Mouse (Mus musculus) CH12.LX (cell line): Measurements from ENCODE around the gene Fads3. TPM values are rescaled to one million over a fixed set of nuclear protein-coding genes. Genes with fewer than 3 reads are reported as not detected.

Experiments
- DNase-seq: peaks from one replicate; pipeline ENCODE4 v3.0.0-alpha.2; 2013; ENCODE audit errors: extremely low read depth
- H3K27ac ChIP-seq: 2 replicates; pipeline ENCODE4 v1.5.1; 2012; ENCODE audit warnings: low read depth, mild to moderate bottlenecking, control low read depth, moderate library complexity; ENCODE audit not compliant: insufficient read depth
- H3K27me3 ChIP-seq: replicated peaks from 2 replicates; pipeline ENCODE3; 2012; ENCODE audit warnings: inconsistent platforms
- H3K36me3 ChIP-seq, 2 experiments: replicated peaks in 1 of 2; 2 replicates each; pipeline versions ENCODE3 to v1.6.1; 2012; ENCODE audit warnings: inconsistent platforms in 1 of 2, low read length in 1 of 2, mild to moderate bottlenecking in 1 of 2, mixed read lengths in 1 of 2, moderate library complexity in 1 of 2; ENCODE audit not compliant: control insufficient read depth in 1 of 2, insufficient read depth in 1 of 2
- H3K4me1 ChIP-seq, 2 experiments: 2 replicates each; pipeline ENCODE4 v1.6.1; 2012; ENCODE audit warnings: inconsistent platforms in 1 of 2, moderate library complexity in 1 of 2; ENCODE audit not compliant: insufficient read depth in 2 of 2, control insufficient read depth in 1 of 2
- H3K4me2 ChIP-seq: 2 replicates; pipeline ENCODE4 v1.6.1; 2012; ENCODE audit warnings: low read depth, mild to moderate bottlenecking, control low read depth; ENCODE audit not compliant: poor library complexity, insufficient read depth, severe bottlenecking
- H3K4me3 ChIP-seq, 3 experiments: fragments of 150-350 bp in 1 of 3; sonication (generic) in 1 of 3; replicated peaks in 1 of 3; 2 replicates each; pipeline versions ENCODE3 to v1.5.1; 2011 to 2012; ENCODE audit warnings: low read depth in 2 of 3, low read length in 2 of 3, mild to moderate bottlenecking in 2 of 3, moderate library complexity in 2 of 3, control low read depth in 1 of 3, improper control_type of control experiment in 1 of 3, inconsistent platforms in 1 of 3, mixed read lengths in 1 of 3; ENCODE audit not compliant: poor library complexity in 1 of 3
- H3K79me2 ChIP-seq: replicated peaks from 2 replicates; pipeline ENCODE4 v1.6.1; 2012; ENCODE audit warnings: mild to moderate bottlenecking, moderate library complexity; ENCODE audit not compliant: control insufficient read depth, poor library complexity, insufficient read depth, severe bottlenecking; ENCODE audit errors: extremely low read depth
- H3K9ac ChIP-seq: 2 replicates; pipeline ENCODE4 v1.6.1; 2012; ENCODE audit warnings: low read depth, mild to moderate bottlenecking, control low read depth, moderate library complexity; ENCODE audit not compliant: insufficient read depth
- H3K9me3 ChIP-seq: replicated peaks from 2 replicates; pipeline ENCODE3; 2012; ENCODE audit warnings: low read length, inconsistent platforms, mixed read lengths
- CHD2 ChIP-seq: IDR thresholded peaks from 2 replicates; pipeline ENCODE4 v1.6.1; 2011; ENCODE audit warnings: low read length, improper control_type of control experiment
- CTCF ChIP-seq, 2 experiments: IDR thresholded peaks in 1 of 2; conservative IDR thresholded peaks in 1 of 2; 2 replicates each; pipeline ENCODE4 v1.5.1; 2011 to 2012; ENCODE audit warnings: low read depth in 2 of 2, low read length in 2 of 2, improper control_type of control experiment in 1 of 2, inconsistent platforms in 1 of 2, mild to moderate bottlenecking in 1 of 2, moderate library complexity in 1 of 2
- E2F4 ChIP-seq: IDR thresholded peaks from 2 replicates; pipeline ENCODE4 v1.6.1; 2011; ENCODE audit warnings: low read depth, low read length, improper control_type of control experiment; ENCODE audit not compliant: insufficient replicate concordance
- EP300 ChIP-seq: IDR thresholded peaks from 2 replicates; pipeline ENCODE4 v1.6.1; 2011; ENCODE audit warnings: low read length, improper control_type of control experiment
- HCFC1 ChIP-seq: IDR thresholded peaks from 2 replicates; pipeline ENCODE4 v1.6.1; 2012; ENCODE audit warnings: low read depth, mild to moderate bottlenecking, inconsistent platforms, low read length, improper control_type of control experiment
- IRF4 ChIP-seq: IDR thresholded peaks from 2 replicates; pipeline ENCODE4 v1.6.1; 2014; ENCODE audit warnings: low read depth, mild to moderate bottlenecking, inconsistent platforms, low read length, improper control_type of control experiment
- JUN ChIP-seq: IDR thresholded peaks from 2 replicates; pipeline ENCODE4 v1.6.1; 2011; ENCODE audit warnings: low read depth, mild to moderate bottlenecking, low read length, improper control_type of control experiment, moderate library complexity; ENCODE audit not compliant: insufficient read depth
- KAT2A ChIP-seq: IDR thresholded peaks from 2 replicates; pipeline ENCODE4 v1.6.1; 2012; ENCODE audit warnings: low read length, improper control_type of control experiment, inconsistent platforms; ENCODE audit not compliant: insufficient replicate concordance
- MAFK ChIP-seq: IDR thresholded peaks from 2 replicates; pipeline ENCODE4 v1.6.1; 2011; ENCODE audit warnings: low read length, improper control_type of control experiment; ENCODE audit not compliant: insufficient replicate concordance
- MAZ ChIP-seq: IDR thresholded peaks from 2 replicates; pipeline ENCODE4 v1.6.1; 2012; ENCODE audit warnings: low read depth, mild to moderate bottlenecking, inconsistent platforms, low read length, improper control_type of control experiment, moderate library complexity
- MEF2A ChIP-seq: IDR thresholded peaks from 2 replicates; pipeline ENCODE4 v1.6.1; 2014; ENCODE audit warnings: low read depth, mild to moderate bottlenecking, inconsistent platforms, low read length, improper control_type of control experiment, borderline replicate concordance
- MXI1 ChIP-seq: IDR thresholded peaks from 2 replicates; pipeline ENCODE4 v1.6.1; 2011; ENCODE audit warnings: mild to moderate bottlenecking, low read depth, low read length, improper control_type of control experiment
- MYC ChIP-seq: IDR thresholded peaks from 2 replicates; pipeline ENCODE4 v1.6.1; 2011; ENCODE audit warnings: low read depth, mild to moderate bottlenecking, improper control_type of control experiment, low read length
- NELFE ChIP-seq: IDR thresholded peaks from 2 replicates; pipeline ENCODE4 v1.6.1; 2011; ENCODE audit warnings: low read depth, low read length, improper control_type of control experiment
- NRF1 ChIP-seq: IDR thresholded peaks from 2 replicates; pipeline ENCODE4 v1.6.1; 2014; ENCODE audit warnings: low read depth, mild to moderate bottlenecking, inconsistent platforms, low read length, improper control_type of control experiment, moderate library complexity
- POLR2A ChIP-seq: IDR thresholded peaks from 2 replicates; pipeline ENCODE4 v1.6.1; 2011; ENCODE audit warnings: low read depth, mild to moderate bottlenecking, improper control_type of control experiment, low read length
- SIN3A ChIP-seq: IDR thresholded peaks from 2 replicates; pipeline ENCODE4 v1.6.1; 2012; ENCODE audit warnings: low read length, improper control_type of control experiment, inconsistent platforms
- SMC3 ChIP-seq: IDR thresholded peaks from 2 replicates; pipeline ENCODE4 v1.6.1; 2011; ENCODE audit warnings: low read depth, low read length, improper control_type of control experiment
- TBP ChIP-seq: conservative IDR thresholded peaks from 2 replicates; pipeline ENCODE4 v1.6.1; 2011; ENCODE audit warnings: low read depth, low read length, improper control_type of control experiment
- TCF12 ChIP-seq: IDR thresholded peaks from 2 replicates; pipeline ENCODE4 v1.6.1; 2014; ENCODE audit warnings: low read depth, mild to moderate bottlenecking, inconsistent platforms, low read length, improper control_type of control experiment
- UBTF ChIP-seq: IDR thresholded peaks from 2 replicates; pipeline ENCODE4 v1.6.1; 2012; ENCODE audit warnings: low read depth, mild to moderate bottlenecking, inconsistent platforms, low read length, improper control_type of control experiment, moderate library complexity
- ZKSCAN1 ChIP-seq: IDR thresholded peaks from 2 replicates; pipeline ENCODE4 v1.6.1; 2012; ENCODE audit warnings: low read depth, inconsistent platforms, low read length, improper control_type of control experiment, borderline replicate concordance
- ZMIZ1 ChIP-seq: IDR thresholded peaks from 2 replicates; pipeline ENCODE4 v1.6.1; 2012; ENCODE audit warnings: low read depth, mild to moderate bottlenecking, inconsistent platforms, low read length, improper control_type of control experiment
- dilution Hi-C: fragments of 300-500 bp; cut with MboI; formaldehyde crosslinking; loops from 2 replicates; pipeline ENCODE4 v1.14.3; 2020; ENCODE audit warnings: low sequenced_read_pairs; ENCODE audit not compliant: extremely low pct_unique_long_range_greater_than_20kb, extremely low pct_ligation_motif_present
- in situ Hi-C: fragments of 300-500 bp; cut with MboI; formaldehyde crosslinking; loops from 3 replicates; pipeline ENCODE4 v1.14.3; 2019; ENCODE audit warnings: low sequenced_read_pairs, low pct_ligation_motif_present, low pct_unique_long_range_greater_than_20kb, mixed read lengths
- polyA plus RNA-seq: library from polyadenylated mRNA; unstranded; fragments of >175 nt; gene quantifications from 2 replicates; pipeline ENCODE4 v1.2.1, GENCODE M21; 2012; ENCODE audit warnings: low read depth; ENCODE audit not compliant: insufficient read length
- total RNA-seq, 2 experiments: library from RNA; depleted of rRNA; stranded (reverse); fragments of 300-350 nt in 1 of 2; fragments of >200 nt in 1 of 2; gene quantifications; 2 replicates each; pipeline ENCODE4 v1.2.3; 2012 to 2014

The Fads3 gene
- total and polyA plus RNA-seq, 3 experiments = 0.29 to 1.1 TPM; not detected in 1

DNA sequence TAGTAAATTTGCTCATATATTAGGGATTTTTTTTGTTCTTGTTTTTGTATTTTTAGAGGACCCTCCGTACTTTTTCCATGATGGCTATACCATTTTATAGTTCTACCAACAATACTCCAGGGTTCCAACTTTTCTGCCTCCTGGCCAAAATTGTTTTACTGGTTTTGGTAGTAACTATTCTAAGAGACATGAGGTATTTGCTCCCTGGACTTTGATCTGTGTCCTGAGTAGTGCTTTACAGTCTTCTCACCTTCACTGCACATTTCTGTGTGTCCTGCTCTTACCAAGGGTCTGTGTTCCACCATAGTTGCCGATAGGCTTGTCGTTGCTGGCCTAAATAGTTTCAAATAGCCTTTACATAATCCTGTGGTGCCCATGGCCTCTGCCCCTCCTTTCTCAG lies 3.0 kb upstream of the Fads3 start:
- DNase-seq = no peak
- in situ Hi-C loops = loop anchor here (5.0 to 10.0 kb wide), 2 partner anchors 126 to 166 kb away; partner anchors contain the start of genes Fen1 and Tmem258
- TF ChIP-seq MEF2A (no peak), HCFC1 (no peak), POLR2A (no peak), MAFK (no peak), EP300 (no peak), MYC (no peak), SIN3A (no peak), NELFE (no peak), TCF12 (no peak), ZMIZ1 (no peak), E2F4 (no peak), KAT2A (no peak), JUN (no peak), UBTF (no peak), MXI1 (no peak), TBP (no peak), ZKSCAN1 (no peak), IRF4 (no peak), CHD2 (no peak)
- TF ChIP-seq, all 38 proteins: peak for 0
- peaks cover 19% of the 10 kb centered on the region for H3K27me3 ChIP-seq
- dilution Hi-C loops = no loop called here
- H3K4me2 ChIP-seq = no peak overlapping the region
- H3K9me3 ChIP-seq = peaks cover 4% of the 10 kb centered on the region
- no peaks in the 10 kb centered on the region; a peak in 1 of 4 replicates for H3K4me1 ChIP-seq
- H3K79me2 ChIP-seq = no peaks in the 10 kb centered on the region
- no peak overlapping the region for H3K4me3 ChIP-seq
- H3K36me3 ChIP-seq = no peaks in the 10 kb centered on the region
- H3K27ac ChIP-seq = no peak overlapping the region
- no peak overlapping the region for H3K9ac ChIP-seq

- Histone ChIP-seq H3K79me2 (no peaks in the 10 kb centered on the region), H3K9me3 (peaks cover 4% of the 10 kb centered on the region), H3K36me3 (no peaks in the 10 kb centered on the region), H3K27ac (no peak overlapping the region), H3K4me1 (no peaks in the 10 kb centered on the region; a peak in 1 of 4 replicates), H3K9ac (no peak overlapping the region), H3K27me3 (peaks cover 19% of the 10 kb centered on the region), H3K4me2 (no peak overlapping the region), H3K4me3 (no peak overlapping the region)
- dilution Hi-C loops = no loop called here
- in situ Hi-C loops = loop anchor here (5.0 to 10.0 kb wide), 2 partner anchors 127 to 166 kb away; partner anchors contain the start of genes Fen1 and Tmem258
- no peak for TF ChIP-seq JUN
- TF ChIP-seq NELFE = no peak
- TF ChIP-seq MAZ = no peak
- no peak for TF ChIP-seq NRF1
- TF ChIP-seq CTCF (conservative IDR thresholded peaks at IDR 0.05 in 1 of 2, IDR thresholded peaks at IDR 0.05 in 1 of 2; ENCODE audit: low read depth in 2 of 2, low read length in 2 of 2) = no peak
- TF ChIP-seq SIN3A = no peak
- no peak for TF ChIP-seq SMC3
- no peak for DNase-seq
These were observed 2.5 kb upstream of the Fads3 start for GRCm38 (mm10) chr19:10038910-10039309.
